Comparison of ENCODE assay signal across 8 mouse cellular contexts in genomic region chr4:117019206-117020134, GRCm38 (mm10). TPM values are rescaled to one million over a fixed set of nuclear protein-coding genes. Genes with fewer than 3 reads are reported as not detected.
DNase-seq lines count a peak whose midpoint lies in the region; ATAC-seq lines count a peak whose summit lies in the region.

Eif2b3 (plus strand) TSS chr4:117019402.

- no peaks in the 10 kb centered on the region for H3K27me3 ChIP-seq in hindbrain, embryonic 13.5 days

- peaks cover 19% of the 10 kb centered on the region for H3K36me3 ChIP-seq in hindbrain, embryonic 13.5 days

- peak within 1 kb of the TSS; percentile 88 for H3K9ac ChIP-seq in hindbrain, embryonic 13.5 days

- DNase-seq in NIH3T3 (ENCODE audit: low read depth), result peak; percentile 96
- peak; percentile 93 to 95 for DNase-seq in cerebellum, postnatal 10 days
- peak; percentile 80 to 87 for DNase-seq in frontal cortex, postnatal 14 days (ENCODE audit: low spot score in 2 of 2)
- peak; percentile 90 to 91 for DNase-seq in layer of hippocampus, postnatal 36 days
- peak; percentile 92 for DNase-seq in lung, postnatal 36 days
- DNase-seq in retina, postnatal 1 day, result peak; percentile 96
- DNase-seq in urinary bladder, adult 18-20 months (ENCODE audit: low spot score in 2 of 2), result peak; percentile 81 to 88

- ATAC-seq in hindbrain, embryonic 13.5 days (ENCODE audit: low FRiP score), result peak; percentile 97

- peak within 1 kb of the TSS; percentile 80 for H3K4me2 ChIP-seq in hindbrain, embryonic 13.5 days

- 0 out of 2 replicates have a peak within 1 kb of the TSS, but pooled peaks have one; percentile 62 for H3K27ac ChIP-seq in hindbrain, embryonic 13.5 days

- H3K4me1 ChIP-seq in hindbrain, embryonic 13.5 days (replicated peaks), result peaks cover 11% of the 10 kb centered on the region

- under 1% methylated on average over 61 of the region's 61 CpGs for WGBS in hindbrain, embryonic 13.5 days

- peak within 1 kb of the TSS; percentile 86 for H3K4me3 ChIP-seq in hindbrain, embryonic 13.5 days

- no peaks in the 10 kb centered on the region for H3K9me3 ChIP-seq in hindbrain, embryonic 13.5 days

RNA-seq across cellular contexts. Expression of gene Eif2b3, which starts in this region (rescaled TPM):
- polyA plus RNA-seq in hindbrain, embryonic 13.5 days (2015; fragmentation: Nextera tagmentation; extraction: Ambion mirVana), result 46.3 and 47.4 TPM in 2 replicates
- total RNA-seq in layer of hippocampus, postnatal 36 days (2021), result 10 to 100 TPM; 18.7 to 18.9 TPM

Comparison
In these comparisons a context has a peak if more than half of its experiments do, and no peak if none do; other contexts are left out.
1. Peak in every context shown above with its lines: DNase-seq, ATAC-seq, H3K4me3 ChIP-seq and H3K27ac ChIP-seq.